Comparison of ENCODE assay signal across 10 mouse cellular contexts in genomic region chr3:89966946-89967345, GRCm38 (mm10). TPM values are rescaled to one million over a fixed set of nuclear protein-coding genes. Genes with fewer than 3 reads are reported as not detected.
DNase-seq lines count a peak whose midpoint lies in the region; ATAC-seq and TF ChIP-seq lines count a peak whose summit lies in the region.
"Had no signal": no experiment of that assay in that cellular context is flagged by ENCODE, and none has a peak within 500 bp of the region (broad histone marks: within the 10 kb centered on the region; RNA-seq: fewer than 3 reads in every experiment).

No protein-coding gene starts in this region.

- no peak for ATAC-seq in hindbrain, postnatal 0 days
- ATAC-seq in hindbrain, embryonic 13.5 days (ENCODE audit: low FRiP score): no peak

- peak; percentile 51 for TF ChIP-seq CTCF in hindbrain, postnatal 0 days (IDR thresholded peaks at IDR 0.05; ENCODE audit: low read depth)

- H3K4me1 ChIP-seq in hindbrain, postnatal 0 days (ENCODE audit: insufficient read depth, low read length): peaks cover 18% of the 10 kb centered on the region
- H3K4me1 ChIP-seq in hindbrain, embryonic 13.5 days (replicated peaks): peaks cover 27% of the 10 kb centered on the region

- H3K36me3 ChIP-seq in hindbrain, postnatal 0 days (ENCODE audit: insufficient read depth, low read length): no peaks in the 10 kb centered on the region
- no peaks in the 10 kb centered on the region; the same call in 1 of the 2 replicates for H3K36me3 ChIP-seq in hindbrain, embryonic 13.5 days

- no peak for DNase-seq in hindbrain, postnatal 0 days (ENCODE audit: low spot score)
- DNase-seq in CD4-positive helper T cell, adult 2 months (ENCODE audit: low read depth, low spot score): peak; percentile 71
- DNase-seq in adipocyte (ENCODE audit: low spot score): peak; percentile 28
- DNase-seq in lung, postnatal 36 days: peak; percentile 28
- DNase-seq in ovary, adult 18-20 months (ENCODE audit: low spot score): no peak
- DNase-seq in layer of hippocampus, adult 9-11 months: no peak
- no peak for DNase-seq in spleen, adult 12 weeks (ENCODE audit: low spot score)
- DNase-seq: right cerebral cortex, adult 18-20 months had no signal

- H3K9ac ChIP-seq in hindbrain, postnatal 0 days (replicated peaks; ENCODE audit: low read length): no peak overlapping the region
- H3K9ac ChIP-seq in hindbrain, embryonic 13.5 days: no peak overlapping the region

- no peak overlapping the region for H3K4me3 ChIP-seq in hindbrain, postnatal 0 days (ENCODE audit: low read length)
- H3K4me3 ChIP-seq in hindbrain, embryonic 13.5 days: no peak overlapping the region
- H3K4me3 ChIP-seq: megakaryocyte, embryonic 14.5 days had no signal

- H3K27me3 ChIP-seq in hindbrain, postnatal 0 days (ENCODE audit: insufficient read depth, low read length): no peaks in the 10 kb centered on the region
- no peaks in the 10 kb centered on the region for H3K27me3 ChIP-seq in hindbrain, embryonic 13.5 days

- no peaks in the 10 kb centered on the region for H3K9me3 ChIP-seq in hindbrain, postnatal 0 days (ENCODE audit: low read length)
- no peaks in the 10 kb centered on the region for H3K9me3 ChIP-seq in hindbrain, embryonic 13.5 days
- H3K9me3 ChIP-seq: megakaryocyte, embryonic 14.5 days had no signal

- 65% methylated on average over 4 of the region's 4 CpGs for WGBS in hindbrain, postnatal 0 days
- WGBS in hindbrain, embryonic 13.5 days: 71% methylated on average over 4 of the region's 4 CpGs

- no peak overlapping the region for H3K27ac ChIP-seq in hindbrain, postnatal 0 days
- H3K27ac ChIP-seq in hindbrain, embryonic 13.5 days: no peak overlapping the region

- H3K4me2 ChIP-seq in hindbrain, postnatal 0 days (ENCODE audit: low read depth, low read length): no peak overlapping the region
- no peak overlapping the region for H3K4me2 ChIP-seq in hindbrain, embryonic 13.5 days

RNA-seq across cellular contexts. Expression of gene Atp8b2, which starts 3.6 kb away (rescaled TPM):
- total RNA-seq in hindbrain, postnatal 0 days (2014; rRNA removed): 63.0 and 83.5 TPM in 2 replicates
- polyA plus RNA-seq in hindbrain, postnatal 0 days (2015; fragmentation: Nextera tagmentation; extraction: Ambion mirVana): 9.8 and 10.9 TPM in 2 replicates
- polyA plus RNA-seq in hindbrain, embryonic 13.5 days (2015; fragmentation: Nextera tagmentation; extraction: Ambion mirVana): 13.4 TPM in 2 replicates

RNA-seq across cellular contexts. Expression of gene Hax1, which starts 31.6 kb away (rescaled TPM):
- total RNA-seq in hindbrain, postnatal 0 days (2014; rRNA removed): 41.6 and 43.7 TPM in 2 replicates
- 74.1 and 81.6 TPM in 2 replicates for polyA plus RNA-seq in hindbrain, postnatal 0 days (2015; fragmentation: Nextera tagmentation; extraction: Ambion mirVana)
- polyA plus RNA-seq in hindbrain, embryonic 13.5 days (2015; fragmentation: Nextera tagmentation; extraction: Ambion mirVana): 127 and 129 TPM in 2 replicates

RNA-seq across cellular contexts. Expression of gene Il6ra, which starts 54.0 kb away (rescaled TPM):
- 0.68 and 1.8 TPM in 2 replicates for total RNA-seq in hindbrain, postnatal 0 days (2014; rRNA removed)
- 2.1 and 2.4 TPM in 2 replicates for polyA plus RNA-seq in hindbrain, postnatal 0 days (2015; fragmentation: Nextera tagmentation; extraction: Ambion mirVana)
- 0.98 and 1.1 TPM in 2 replicates for polyA plus RNA-seq in hindbrain, embryonic 13.5 days (2015; fragmentation: Nextera tagmentation; extraction: Ambion mirVana)

Comparison
In these comparisons a context has a peak if more than half of its experiments do, and no peak if none do; other contexts are left out.
1. DNase-seq: peak in CD4-positive helper T cell, adult 2 months (single experiment), adipocyte (single experiment) and lung, postnatal 36 days (single experiment); none in hindbrain, postnatal 0 days (single experiment), ovary, adult 18-20 months (single experiment), layer of hippocampus, adult 9-11 months (single experiment) and spleen, adult 12 weeks (single experiment).